In the genomic region with DNA sequence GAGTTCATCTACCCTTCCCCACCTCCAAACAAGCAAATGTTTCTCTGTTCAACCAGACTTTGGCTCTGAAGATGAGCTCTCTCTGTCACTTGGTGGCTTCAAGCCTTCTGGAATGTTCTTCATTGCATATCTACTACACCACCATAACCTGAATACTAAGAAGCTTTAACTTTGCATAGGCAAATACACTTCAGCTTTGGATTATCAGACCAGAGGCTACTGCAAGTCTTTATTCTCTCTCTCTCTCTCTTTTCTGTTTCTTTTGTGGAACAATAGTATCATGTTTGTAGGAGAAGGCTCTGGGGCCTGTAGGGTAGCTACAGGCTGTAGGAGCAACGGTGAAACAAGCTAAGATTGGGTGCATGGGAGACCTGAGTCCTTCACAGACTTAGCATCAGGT, we compare ENCODE assay signal across 13 mouse cellular contexts.
"Had no signal": no experiment of that assay in that cellular context is flagged by ENCODE, and none has a peak within 500 bp of the region (broad histone marks: within the 10 kb centered on the region; RNA-seq: fewer than 3 reads in every experiment).

No protein-coding gene starts in this region.

- H3K9me3 ChIP-seq: limb, embryonic 13.5 days; liver, embryonic 15.5 days; midbrain, embryonic 13.5 days had no signal

- DNase-seq: kidney, adult 11 months; kidney, postnatal 10 days; kidney, postnatal 4 days; lung, embryonic 14.5 days; lung, postnatal 36 days; right cerebral cortex, adult 18-20 months; right cerebral cortex, postnatal 25 days; thymus, postnatal 14 days had no signal

- H3K27me3 ChIP-seq: limb, embryonic 13.5 days; midbrain, embryonic 13.5 days had no signal

- H3K36me3 ChIP-seq: limb, embryonic 13.5 days; liver, embryonic 15.5 days; midbrain, embryonic 13.5 days had no signal

- H3K27ac ChIP-seq: liver, embryonic 15.5 days; midbrain, embryonic 13.5 days had no signal

- H3K9ac ChIP-seq: limb, embryonic 13.5 days; liver, embryonic 15.5 days; lung, embryonic 14.5 days; midbrain, embryonic 13.5 days had no signal

- ATAC-seq: midbrain, embryonic 13.5 days had no signal

- H3K4me3 ChIP-seq: layer of hippocampus, adult 2 months; limb, embryonic 13.5 days; liver, embryonic 15.5 days; midbrain, embryonic 13.5 days had no signal

- H3K4me2 ChIP-seq: limb, embryonic 13.5 days; liver, embryonic 11.5 days; liver, embryonic 15.5 days; lung, embryonic 14.5 days; midbrain, embryonic 13.5 days had no signal
